Mouse (Mus musculus) liver, embryonic 14.5 days (tissue): Measurements from ENCODE around the gene Macrod1. TPM values are rescaled to one million over a fixed set of nuclear protein-coding genes. Genes with fewer than 3 reads are reported as not detected.

Experiments used
- ATAC-seq: fragments of 200-750 bp; cut with Nextera tagmentation; 2 replicates; pipeline ENCODE4 v1.8.0; 2017; ENCODE audit warnings: moderate number of reproducible peaks, mild to moderate bottlenecking, moderate library complexity; ENCODE audit not compliant: insufficient read depth
- DNase-seq, 3 experiments: peaks; one replicate each; pipeline ENCODE4 v3.0.0-alpha.2; 2012 to 2013; ENCODE audit warnings: low read depth in 3 of 3, low spot score in 3 of 3
- H3K27ac ChIP-seq: fragments of 300-500 bp; sonication (generic); 2 replicates; pipeline ENCODE4 v1.5.1; 2014; ENCODE audit warnings: moderate library complexity, mild to moderate bottlenecking, control low read depth, inconsistent platforms
- H3K27me3 ChIP-seq: fragments of 300-500 bp; sonication (generic); 2 replicates; pipeline ENCODE4 v1.6.1; 2014; ENCODE audit warnings: mild to moderate bottlenecking, low read length, moderate library complexity; ENCODE audit not compliant: control insufficient read depth, insufficient read depth
- H3K36me3 ChIP-seq: fragments of 300-500 bp; sonication (generic); replicated peaks from 2 replicates; pipeline ENCODE4 v1.6.1; 2014; ENCODE audit warnings: low read depth; ENCODE audit not compliant: control insufficient read depth, insufficient read depth
- H3K4me1 ChIP-seq, 2 experiments: fragments of 200-500 bp in 1 of 2; fragments of 300-500 bp in 1 of 2; sonication (generic) in 1 of 2; replicated peaks; 2 replicates each; pipeline ENCODE4 v1.6.1; 2012 to 2014; ENCODE audit warnings: antibody characterized with exemption in 1 of 2, inconsistent platforms in 1 of 2, low read length in 1 of 2; ENCODE audit not compliant: control insufficient read depth in 2 of 2, insufficient read depth in 2 of 2
- H3K4me2 ChIP-seq: fragments of 300-500 bp; sonication (generic); 2 replicates; pipeline ENCODE4 v1.6.1; 2014; ENCODE audit warnings: low read depth, mild to moderate bottlenecking, control low read depth, moderate library complexity
- H3K4me3 ChIP-seq, 2 experiments: fragments of 200-500 bp in 1 of 2; fragments of 300-500 bp in 1 of 2; sonication (generic) in 1 of 2; 2 replicates each; pipeline ENCODE4 v1.5.1; 2012 to 2014; ENCODE audit warnings: low read depth in 2 of 2, low read length in 2 of 2, mild to moderate bottlenecking in 2 of 2, control low read depth in 1 of 2, inconsistent platforms in 1 of 2, moderate library complexity in 1 of 2; ENCODE audit not compliant: insufficient read depth in 1 of 2
- H3K9ac ChIP-seq: fragments of 300-500 bp; sonication (generic); replicated peaks from 2 replicates; pipeline ENCODE4 v1.6.1; 2014; ENCODE audit warnings: mild to moderate bottlenecking, control low read depth, moderate library complexity
- H3K9me3 ChIP-seq: fragments of 300-500 bp; sonication (generic); 2 replicates; pipeline ENCODE4 v1.6.1; 2016; ENCODE audit warnings: low read length, mixed read lengths; ENCODE audit not compliant: control insufficient read depth
- CTCF ChIP-seq: IDR thresholded peaks from 2 replicates; pipeline ENCODE4 v1.5.1; 2016; ENCODE audit warnings: antibody characterized with exemption, low read depth, control low read depth
- EP300 ChIP-seq: IDR thresholded peaks from 2 replicates; pipeline ENCODE4 v1.6.1; 2016; ENCODE audit warnings: antibody characterized with exemption, low read depth
- WGBS: fragments of 180-500 bp; shearing (Covaris S2); extraction: QIAGEN DNeasy Blood & Tissue Kit; methylation state at CpG from one replicate; pipeline ENCODE4 v1.1.7; 2014; ENCODE audit not compliant: insufficient replicate concordance; 5-methylcytosine and 5-hydroxymethylcytosine counted together
- polyA plus RNA-seq, 2 experiments: library from polyadenylated mRNA; depleted of rRNA in 1 of 2; stranded (reverse) in 1 of 2; unstranded in 1 of 2; fragments of >200 nt; fragmentation: Nextera tagmentation in 1 of 2; extraction: Ambion mirVana in 1 of 2; gene quantifications; 2 replicates each; pipeline versions ENCODE4 v1.2.1 to v1.2.3; 2012 to 2014

Gene Macrod1
- polyA plus RNA-seq, 2 experiments: 3.7 to 4.5 TPM

- Histone ChIP-seq H3K4me2 (no peak overlapping the region), H3K9ac (no peak overlapping the region), H3K27ac (no peak overlapping the region), H3K4me3 (no peak overlapping the region), H3K27me3 (peaks cover 13% of the 10 kb centered on the region), H3K9me3 (no peaks in the 10 kb centered on the region), H3K36me3 (no peaks in the 10 kb centered on the region), H3K4me1 (peaks cover 3 to 6% of the 10 kb centered on the region in 2 experiments; a peak in 3 of 4 replicates)
- TF ChIP-seq CTCF (no peak), EP300 (no peak)
- 65% methylated on average over 13 of the region's 13 CpGs for WGBS
- DNase-seq (no peak), ATAC-seq (no peak)
Measured at GRCm38 (mm10) chr19:7146376-7146775, 89.8 kb downstream of the Macrod1 start.

- Histone ChIP-seq H3K4me3 (no peak overlapping the region), H3K27ac (no peak overlapping the region), H3K4me2 (no peak overlapping the region), H3K27me3 (peaks cover 13% of the 10 kb centered on the region), H3K9ac (no peak overlapping the region), H3K9me3 (no peaks in the 10 kb centered on the region), H3K36me3 (no peaks in the 10 kb centered on the region), H3K4me1 (peaks cover 3 to 6% of the 10 kb centered on the region in 2 experiments; a peak in 3 of 4 replicates)
- ATAC-seq: no peak
- no peak for DNase-seq
- TF ChIP-seq EP300 (no peak), CTCF (no peak)
- 44% methylated on average over 4 of the region's 4 CpGs for WGBS
Measured at GRCm38 (mm10) chr19:7148096-7148495, 91.5 kb downstream of the Macrod1 start.

GRCm38 (mm10) chr19:7148541-7149085 is 92.0 kb downstream of the Macrod1 start:
- peaks cover 13% of the 10 kb centered on the region for H3K27me3 ChIP-seq
- H3K27ac ChIP-seq: no peak overlapping the region

GRCm38 (mm10) chr19:7149158-7149685 is 92.6 kb downstream of the Macrod1 start:
- peaks cover 0 to 1% of the 10 kb centered on the region in 2 experiments; a peak in 3 of 4 replicates for H3K4me1 ChIP-seq
- DNase-seq (no peak), ATAC-seq (no peak)
- H3K9ac ChIP-seq: no peak overlapping the region
- H3K27ac ChIP-seq: no peak overlapping the region
- no peak overlapping the region for H3K4me3 ChIP-seq
- no peak overlapping the region for H3K4me2 ChIP-seq
- H3K27me3 ChIP-seq: peaks cover 13% of the 10 kb centered on the region
- H3K9me3 ChIP-seq: no peaks in the 10 kb centered on the region
- H3K36me3 ChIP-seq: no peaks in the 10 kb centered on the region
- 63% methylated on average over 7 of the region's 7 CpGs for WGBS
- TF ChIP-seq EP300 (no peak), CTCF (no peak)

More at GRCm38 (mm10) chr19:7148541-7149085, 92.0 kb downstream of the Macrod1 start:
- no peak for TF ChIP-seq CTCF
- no peak for TF ChIP-seq EP300
- no peak overlapping the region for H3K4me2 ChIP-seq
- H3K4me1 ChIP-seq: peaks cover 1 to 6% of the 10 kb centered on the region in 2 experiments; a peak in 3 of 4 replicates
- no peaks in the 10 kb centered on the region for H3K9me3 ChIP-seq
- ATAC-seq (no peak), DNase-seq (no peak)
- no peaks in the 10 kb centered on the region for H3K36me3 ChIP-seq
- 48% methylated on average over 8 of the region's 8 CpGs for WGBS
- H3K9ac ChIP-seq: no peak overlapping the region
- H3K4me3 ChIP-seq: no peak overlapping the region

GRCm38 (mm10) chr19:7151300-7151926 is 94.8 kb downstream of the Macrod1 start:
- H3K27ac ChIP-seq: no peak overlapping the region
- TF ChIP-seq EP300 (no peak), CTCF (no peak)
- no peaks in the 10 kb centered on the region for H3K4me1 ChIP-seq
- ATAC-seq: no peak
- no peaks in the 10 kb centered on the region for H3K36me3 ChIP-seq
- no peaks in the 10 kb centered on the region for H3K27me3 ChIP-seq
- no peak for DNase-seq
- no peak overlapping the region for H3K4me3 ChIP-seq
- no peaks in the 10 kb centered on the region for H3K9me3 ChIP-seq
- 67% methylated on average over 7 of the region's 7 CpGs for WGBS
- no peak overlapping the region for H3K4me2 ChIP-seq
- H3K9ac ChIP-seq: no peak overlapping the region
